Mouse (Mus musculus): ENCODE measurements around the gene Olfr1329. TPM values are rescaled to one million over a fixed set of nuclear protein-coding genes. Genes with fewer than 3 reads are reported as not detected.
"Not testable (repeated sequence)": the region's sequence is repeated elsewhere in the genome, so short reads cannot be mapped to it uniquely, and the experiment has no call there.

The Olfr1329 gene
- not detected in 2 replicates for polyA plus RNA-seq (2015; fragmentation: Nextera tagmentation; extraction: Ambion mirVana)

- ATAC-seq (ENCODE audit: low read depth); H3K4me2 ChIP-seq; H3K27ac ChIP-seq; H3K9me3 ChIP-seq (replicated peaks); H3K4me3 ChIP-seq (replicated peaks); H3K4me1 ChIP-seq (replicated peaks); H3K36me3 ChIP-seq; H3K27me3 ChIP-seq; H3K9ac ChIP-seq; DNase-seq: not testable (repeated sequence)
- 27% methylated on average over 2 of the region's 2 CpGs for WGBS (ENCODE audit: insufficient replicate concordance)
Measured at GRCm38 (mm10) chr4:118917365-118917764, at the start of gene Olfr1329. Gene Olfr1329 (minus strand): TSS chr4:118917465.

DNA sequence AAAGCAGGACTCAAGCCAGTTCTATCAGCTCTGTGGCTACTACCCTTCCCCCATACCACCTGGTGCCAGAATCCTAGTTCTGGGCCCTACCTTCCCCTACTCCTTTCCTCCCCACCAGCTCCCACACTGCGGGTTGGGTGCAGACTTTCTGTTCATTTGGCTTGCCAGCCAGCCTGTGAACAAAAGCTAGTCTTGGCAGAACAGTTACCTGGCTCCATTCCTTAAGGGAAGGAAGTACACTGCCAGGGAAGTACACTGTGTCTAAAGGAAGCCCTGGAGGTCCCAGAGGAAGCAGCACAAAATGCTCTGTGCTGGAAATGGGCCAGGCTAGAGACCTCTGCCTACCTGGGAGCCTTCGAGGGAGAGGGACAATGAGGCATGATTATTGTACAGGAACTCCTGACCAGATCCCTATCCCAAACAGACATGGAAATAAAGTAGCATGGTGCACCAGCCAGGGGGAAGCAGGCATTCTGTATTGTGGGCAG, 43.9 kb upstream of the Olfr1329 start, which contains the start of gene Lao1:
Gene Lao1, plus strand, starts transcription at position 438 of the 488 bp plus-strand sequence.
- H3K9ac ChIP-seq: no peak within 1 kb of the TSS
- no peaks in the 10 kb centered on the region for H3K9me3 ChIP-seq (replicated peaks)
- WGBS (ENCODE audit: insufficient replicate concordance): 63% methylated on average over 2 of the region's 2 CpGs
- ATAC-seq (ENCODE audit: low read depth) (no peak), DNase-seq (no peak)
- no peak within 1 kb of the TSS for H3K4me3 ChIP-seq (replicated peaks)
- H3K27ac ChIP-seq: no peak within 1 kb of the TSS
- no peak within 1 kb of the TSS for H3K4me2 ChIP-seq
- no peaks in the 10 kb centered on the region for H3K36me3 ChIP-seq
- no peaks in the 10 kb centered on the region for H3K4me1 ChIP-seq (replicated peaks)
- no peaks in the 10 kb centered on the region for H3K27me3 ChIP-seq

DNA sequence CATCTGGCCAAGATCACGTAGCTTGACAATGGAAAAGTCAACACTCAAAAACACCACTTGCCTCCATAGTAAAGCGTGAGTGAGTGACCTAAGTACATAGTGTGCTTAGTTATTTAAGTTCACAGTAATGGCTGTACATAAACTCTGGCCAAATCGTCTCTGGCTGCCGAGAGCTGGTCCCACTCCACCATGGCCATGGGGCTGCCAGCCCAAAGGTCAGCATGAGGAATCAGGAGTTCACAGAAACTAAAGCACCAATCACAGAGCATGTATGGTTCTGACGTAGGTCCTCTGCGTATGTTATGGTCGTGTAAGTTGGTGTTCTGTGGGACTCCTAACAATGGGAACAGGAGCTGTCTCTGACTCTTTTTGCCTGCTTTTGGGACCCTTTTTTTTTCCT, 41.5 kb upstream of the Olfr1329 start:
- no peak for ATAC-seq (ENCODE audit: low read depth)
- DNase-seq: no peak
- WGBS (ENCODE audit: insufficient replicate concordance): 68% methylated on average over 7 of the region's 7 CpGs
- H3K36me3 ChIP-seq: no peaks in the 10 kb centered on the region
- no peak overlapping the region for H3K9ac ChIP-seq
- no peak overlapping the region for H3K4me3 ChIP-seq (replicated peaks)
- no peaks in the 10 kb centered on the region for H3K27me3 ChIP-seq
- H3K4me1 ChIP-seq (replicated peaks): no peaks in the 10 kb centered on the region
- H3K4me2 ChIP-seq: no peak overlapping the region
- no peaks in the 10 kb centered on the region for H3K9me3 ChIP-seq (replicated peaks)
- no peak overlapping the region for H3K27ac ChIP-seq

GRCm38 (mm10) chr4:118938512-118938911, 21.2 kb upstream of the Olfr1329 start, which contains the start of gene Olfr1328:
Gene Olfr1328 (minus strand): TSS chr4:118938612.
- H3K27me3 ChIP-seq: no peaks in the 10 kb centered on the region
- no peak within 1 kb of the TSS for H3K27ac ChIP-seq
- WGBS (ENCODE audit: insufficient replicate concordance): 40% methylated on average over 2 of the region's 2 CpGs
- H3K9ac ChIP-seq: no peak within 1 kb of the TSS
- H3K9me3 ChIP-seq (replicated peaks): no peaks in the 10 kb centered on the region
- H3K4me3 ChIP-seq (replicated peaks): no peak within 1 kb of the TSS
- H3K4me2 ChIP-seq: no peak within 1 kb of the TSS
- DNase-seq (no peak), ATAC-seq (ENCODE audit: low read depth) (no peak)
- H3K4me1 ChIP-seq (replicated peaks): no peaks in the 10 kb centered on the region
- no peaks in the 10 kb centered on the region for H3K36me3 ChIP-seq

DNA sequence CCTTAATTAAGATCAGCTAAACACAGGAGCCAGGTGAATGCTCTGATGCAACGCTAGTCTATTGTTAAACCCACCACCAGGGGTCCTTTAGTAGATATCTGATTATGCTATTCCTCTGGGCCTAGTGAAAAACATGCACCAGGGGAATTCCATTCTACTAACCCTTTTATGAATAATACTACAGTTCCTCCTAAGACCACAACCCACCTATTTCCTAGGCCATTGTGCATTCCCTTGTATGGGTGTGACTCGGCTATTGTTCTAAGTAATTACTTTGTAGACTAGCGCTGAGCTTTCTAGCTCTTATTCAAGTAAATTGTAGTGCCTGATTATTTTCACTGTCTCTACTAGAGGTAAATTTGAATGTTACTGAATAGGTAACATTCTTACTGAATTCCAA, 14.1 kb upstream of the Olfr1329 start:
- not testable (repeated sequence) for ATAC-seq (ENCODE audit: low read depth); H3K27ac ChIP-seq
- 72% methylated on average over 3 of the region's 3 CpGs for WGBS (ENCODE audit: insufficient replicate concordance)

DNA sequence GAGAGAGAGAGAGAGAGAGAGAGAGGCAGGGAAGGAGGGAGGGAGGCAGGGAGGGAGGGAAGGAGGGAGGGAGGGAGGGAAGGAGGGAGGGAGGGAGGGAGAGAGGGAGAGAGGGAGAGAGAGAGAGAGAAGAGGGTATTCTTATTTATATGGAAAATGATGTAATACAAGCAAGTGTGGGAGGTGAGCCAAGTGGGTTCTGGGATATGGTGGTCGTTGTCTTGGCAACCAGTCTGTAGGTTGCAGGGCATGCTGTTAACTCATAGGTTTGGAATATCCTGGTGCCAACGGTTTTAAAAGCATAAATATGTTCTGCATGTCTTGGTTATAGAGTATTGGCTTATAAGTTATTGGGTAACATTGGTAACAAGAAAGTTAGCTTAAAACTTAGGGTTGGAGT, 15.3 kb downstream of the Olfr1329 start:
- DNase-seq: no peak
- WGBS (ENCODE audit: insufficient replicate concordance): 47% methylated on average over 2 of the region's 2 CpGs

More for the DNA sequence above, 14.1 kb upstream of the Olfr1329 start:
- H3K4me3 ChIP-seq (replicated peaks); H3K9me3 ChIP-seq (replicated peaks); H3K4me2 ChIP-seq; H3K27me3 ChIP-seq; H3K9ac ChIP-seq; H3K4me1 ChIP-seq (replicated peaks); DNase-seq; H3K36me3 ChIP-seq: not testable (repeated sequence)

GRCm38 (mm10) chr4:118888297-118888696, 29.0 kb downstream of the Olfr1329 start, which contains the start of gene Olfr1330:
Gene Olfr1330 (plus strand): TSS chr4:118888597.
- WGBS (ENCODE audit: insufficient replicate concordance): 51% methylated on average over 1 of the region's 1 CpGs
- no peak for ATAC-seq (ENCODE audit: low read depth)
- Histone ChIP-seq H3K4me2 (no peak within 1 kb of the TSS), H3K27me3 (no peaks in the 10 kb centered on the region), H3K36me3 (no peaks in the 10 kb centered on the region), H3K27ac (no peak within 1 kb of the TSS), H3K4me1 (replicated peaks) (no peaks in the 10 kb centered on the region), H3K9me3 (replicated peaks) (no peaks in the 10 kb centered on the region), H3K4me3 (replicated peaks) (no peak within 1 kb of the TSS), H3K9ac (no peak within 1 kb of the TSS)
- no peak for DNase-seq

More for the DNA sequence above, 15.3 kb downstream of the Olfr1329 start:
- Histone ChIP-seq H3K4me2 (no peak overlapping the region), H3K27me3 (no peaks in the 10 kb centered on the region), H3K4me1 (replicated peaks) (no peaks in the 10 kb centered on the region), H3K9ac (no peak overlapping the region), H3K9me3 (replicated peaks) (no peaks in the 10 kb centered on the region), H3K4me3 (replicated peaks) (no peak overlapping the region), H3K27ac (no peak overlapping the region), H3K36me3 (no peaks in the 10 kb centered on the region)
- no peak for ATAC-seq (ENCODE audit: low read depth)

DNA sequence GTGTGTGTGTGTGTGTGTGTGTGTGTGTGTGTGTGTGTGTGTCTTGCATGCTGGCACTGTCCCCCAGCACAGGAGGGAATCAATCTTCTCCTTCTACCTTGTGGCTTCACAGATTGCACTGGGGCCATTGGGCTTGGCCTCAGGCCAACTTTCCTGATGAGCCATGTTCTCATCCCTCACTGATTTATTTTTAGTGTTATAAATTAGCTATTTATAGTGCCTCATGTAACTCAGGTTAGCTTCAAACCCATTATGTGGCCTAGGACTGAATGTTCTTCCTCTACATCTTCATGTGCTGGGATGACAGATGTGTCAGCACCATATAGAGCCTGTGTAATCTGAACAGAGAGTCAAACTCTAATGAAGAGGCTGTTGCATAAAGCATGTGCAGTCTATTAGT, 49.7 kb downstream of the Olfr1329 start:
- Histone ChIP-seq H3K9me3 (replicated peaks) (no peaks in the 10 kb centered on the region), H3K36me3 (no peaks in the 10 kb centered on the region)
- ATAC-seq (ENCODE audit: low read depth): no peak

More for the DNA sequence above, 49.7 kb downstream of the Olfr1329 start:
- H3K9ac ChIP-seq: no peak overlapping the region
- no peak overlapping the region for H3K27ac ChIP-seq
- no peaks in the 10 kb centered on the region for H3K27me3 ChIP-seq
- no peak overlapping the region for H3K4me3 ChIP-seq (replicated peaks)
- DNase-seq: no peak
- H3K4me2 ChIP-seq: no peak overlapping the region
- H3K4me1 ChIP-seq (replicated peaks): no peaks in the 10 kb centered on the region

Other genes with a start within 250 kb of the Olfr1329 start
- not detected in 2 replicates for gene Olfr1342, start 224.7 kb downstream of the Olfr1329 start, polyA plus RNA-seq (2015; fragmentation: Nextera tagmentation; extraction: Ambion mirVana)
- not detected in 2 replicates for gene Olfr1341, start 213.9 kb downstream of the Olfr1329 start, polyA plus RNA-seq (2015; fragmentation: Nextera tagmentation; extraction: Ambion mirVana)
- gene Olfr1340, start 197.3 kb downstream of the Olfr1329 start, polyA plus RNA-seq (2015; fragmentation: Nextera tagmentation; extraction: Ambion mirVana): not detected in 2 replicates
- gene Olfr1339, start 185.3 kb downstream of the Olfr1329 start, polyA plus RNA-seq (2015; fragmentation: Nextera tagmentation; extraction: Ambion mirVana): not detected in 2 replicates
- gene Olfr1338, start 158.7 kb downstream of the Olfr1329 start, polyA plus RNA-seq (2015; fragmentation: Nextera tagmentation; extraction: Ambion mirVana): not detected in 2 replicates
- not detected in 2 replicates for gene Olfr1337, start 134.9 kb downstream of the Olfr1329 start, polyA plus RNA-seq (2015; fragmentation: Nextera tagmentation; extraction: Ambion mirVana)
- not detected in 2 replicates for gene Olfr1335, start 107.5 kb downstream of the Olfr1329 start, polyA plus RNA-seq (2015; fragmentation: Nextera tagmentation; extraction: Ambion mirVana)
- not detected in 2 replicates for gene Olfr1333, start 81.2 kb downstream of the Olfr1329 start, polyA plus RNA-seq (2015; fragmentation: Nextera tagmentation; extraction: Ambion mirVana)
- gene Olfr1331, start 52.8 kb downstream of the Olfr1329 start, polyA plus RNA-seq (2015; fragmentation: Nextera tagmentation; extraction: Ambion mirVana): not detected in 2 replicates
- not detected in 2 replicates for gene Olfr1330, start 28.9 kb downstream of the Olfr1329 start, polyA plus RNA-seq (2015; fragmentation: Nextera tagmentation; extraction: Ambion mirVana)
- gene Olfr1328, start 21.1 kb upstream of the Olfr1329 start, polyA plus RNA-seq (2015; fragmentation: Nextera tagmentation; extraction: Ambion mirVana): not detected in 2 replicates
- gene Lao1, start 44.1 kb upstream of the Olfr1329 start, polyA plus RNA-seq (2015; fragmentation: Nextera tagmentation; extraction: Ambion mirVana): not detected in 2 replicates
- gene Slc2a1, start 191.2 kb upstream of the Olfr1329 start, polyA plus RNA-seq (2015; fragmentation: Nextera tagmentation; extraction: Ambion mirVana): 272 and 303 TPM in 2 replicates